8 mouse cellular contexts compared by ENCODE assay signal in genomic region chr4:55477933-55478332, GRCm38 (mm10). TPM values are rescaled to one million over a fixed set of nuclear protein-coding genes. Genes with fewer than 3 reads are reported as not detected.
DNase-seq lines count a peak whose midpoint lies in the region; ATAC-seq lines count a peak whose summit lies in the region.

No protein-coding gene starts in this region.

- 30% methylated on average over 4 of the region's 4 CpGs for WGBS in forebrain, embryonic 11.5 days
- 35% methylated on average over 4 of the region's 4 CpGs for WGBS in forebrain, embryonic 16.5 days

- no peak overlapping the region for H3K9ac ChIP-seq in forebrain, embryonic 11.5 days (ENCODE audit: low read length)
- no peak overlapping the region for H3K9ac ChIP-seq in forebrain, embryonic 16.5 days (replicated peaks; ENCODE audit: low read depth, low read length)

- H3K9me3 ChIP-seq in forebrain, embryonic 11.5 days (ENCODE audit: control insufficient read depth, low read length): no peaks in the 10 kb centered on the region
- no peaks in the 10 kb centered on the region for H3K9me3 ChIP-seq in forebrain, embryonic 16.5 days (ENCODE audit: control insufficient read depth, low read length)

- no peak overlapping the region for H3K27ac ChIP-seq in forebrain, embryonic 11.5 days (ENCODE audit: low read depth, low read length)
- H3K27ac ChIP-seq in forebrain, embryonic 16.5 days (ENCODE audit: low read length): no peak overlapping the region

- no peaks in the 10 kb centered on the region for H3K27me3 ChIP-seq in forebrain, embryonic 11.5 days (ENCODE audit: control insufficient read depth, insufficient read depth, low read length)
- H3K27me3 ChIP-seq in forebrain, embryonic 16.5 days (replicated peaks; ENCODE audit: control insufficient read depth, insufficient read depth, low read length): no peaks in the 10 kb centered on the region

- peak; percentile 62 for DNase-seq in forebrain, embryonic 11.5 days (ENCODE audit: low spot score)
- DNase-seq in thymus, postnatal 14 days: peak; percentile 25
- DNase-seq in thymus, postnatal 10 days (ENCODE audit: low spot score in 2 of 2): no peak
- peak; percentile 33 for DNase-seq in embryo, embryonic 9.5 days (ENCODE audit: extremely low spot score)
- peak; percentile 52 for DNase-seq in kidney, adult 9 months
- DNase-seq in lung, postnatal 14 days: peak; percentile 51
- peak; percentile 44 for DNase-seq in thymus, postnatal 4 days

- no peaks in the 10 kb centered on the region for H3K4me1 ChIP-seq in forebrain, embryonic 11.5 days (replicated peaks; ENCODE audit: control insufficient read depth, insufficient read depth, low read length)
- H3K4me1 ChIP-seq in forebrain, embryonic 16.5 days (replicated peaks; ENCODE audit: control insufficient read depth, insufficient read depth, low read length): peaks cover 2% of the 10 kb centered on the region; the same call in 1 of the 2 replicates

- ATAC-seq in forebrain, embryonic 11.5 days (replicated peaks; ENCODE audit: low FRiP score): no peak
- ATAC-seq in forebrain, embryonic 16.5 days: no peak

- no peak overlapping the region for H3K4me3 ChIP-seq in forebrain, embryonic 11.5 days (ENCODE audit: low read depth, low read length)
- no peak overlapping the region for H3K4me3 ChIP-seq in forebrain, embryonic 16.5 days (replicated peaks; ENCODE audit: low read length)

- H3K36me3 ChIP-seq in forebrain, embryonic 11.5 days (ENCODE audit: control insufficient read depth, insufficient read depth, low read length): no peaks in the 10 kb centered on the region
- no peaks in the 10 kb centered on the region for H3K36me3 ChIP-seq in forebrain, embryonic 16.5 days (ENCODE audit: control insufficient read depth, insufficient read depth)

- H3K4me2 ChIP-seq in forebrain, embryonic 11.5 days (ENCODE audit: low read depth, low read length, severe bottlenecking): no peak overlapping the region
- H3K4me2 ChIP-seq in forebrain, embryonic 16.5 days (ENCODE audit: low read length): no peak overlapping the region

RNA-seq across cellular contexts. Expression of gene Klf4, which starts 54.3 kb away (rescaled TPM):
- 2.0 and 2.3 TPM in 2 replicates for polyA plus RNA-seq in forebrain, embryonic 11.5 days (2014; fragmentation: Nextera tagmentation; extraction: Ambion mirVana)
- polyA plus RNA-seq in forebrain, embryonic 16.5 days (2015; fragmentation: Nextera tagmentation; extraction: Ambion mirVana): 1.7 and 2.6 TPM in 2 replicates

Comparison
In these comparisons a context has a peak if more than half of its experiments do, and no peak if none do; other contexts are left out.
1. DNase-seq: peak in forebrain, embryonic 11.5 days (single experiment), thymus, postnatal 14 days (single experiment), embryo, embryonic 9.5 days (single experiment), kidney, adult 9 months (single experiment), lung, postnatal 14 days (single experiment) and thymus, postnatal 4 days (single experiment); none in thymus, postnatal 10 days (0 of 2).